Mouse (Mus musculus): ENCODE measurements at regions not wholly inside any gene's neighbourhood (a gene's known extent, or its start where the extent isn't known, plus 50 kb on each side); places are given as distances from the start of the nearest gene placed in this dataset.
"Not testable (repeated sequence)": the region's sequence is repeated elsewhere in the genome, so short reads cannot be mapped to it uniquely, and the experiment has no call there.

DNA sequence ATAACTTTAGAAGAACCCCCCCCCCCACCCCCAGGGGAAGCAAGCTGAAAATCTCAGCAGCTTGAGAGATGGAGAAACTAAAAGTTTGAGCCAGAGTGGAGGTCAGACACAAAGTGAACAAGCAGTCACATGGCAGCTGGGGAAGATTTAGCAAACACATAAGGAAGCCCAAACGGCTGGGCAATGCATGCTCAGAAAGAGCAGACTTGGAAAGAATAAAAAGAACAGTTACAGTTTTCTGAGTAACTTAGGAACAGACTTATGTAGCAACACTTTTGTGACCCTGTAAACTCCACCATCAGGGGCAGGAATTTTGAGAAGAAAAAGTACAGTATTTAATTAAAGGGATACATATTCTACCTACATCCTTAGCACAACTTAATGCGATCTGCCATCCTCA, 1089.2 kb downstream of the Sorcs3 start:
- ATAC-seq (ENCODE audit: low read depth) = peak; percentile 41; the same call in 1 of the 2 replicates
- no peaks in the 10 kb centered on the region for H3K27me3 ChIP-seq (ENCODE audit: control insufficient read depth, insufficient read depth, low read depth, low read length)
- WGBS = 59% methylated on average over 2 of the region's 2 CpGs
- peaks cover 3% of the 10 kb centered on the region; the same call in 1 of the 2 replicates for H3K4me1 ChIP-seq (replicated peaks; ENCODE audit: control insufficient read depth, insufficient read depth, low read length)
- H3K27ac ChIP-seq (ENCODE audit: low read length) = no peak overlapping the region
- H3K9ac ChIP-seq (ENCODE audit: low read length) = no peak overlapping the region
- no peaks in the 10 kb centered on the region for H3K9me3 ChIP-seq (ENCODE audit: control insufficient read depth, low read length)
- H3K4me2 ChIP-seq (ENCODE audit: low read depth, low read length) = no peak overlapping the region
- no peak overlapping the region for H3K4me3 ChIP-seq (ENCODE audit: low read length)
- no peaks in the 10 kb centered on the region for H3K36me3 ChIP-seq (ENCODE audit: control insufficient read depth, insufficient read depth, low read length)

DNA sequence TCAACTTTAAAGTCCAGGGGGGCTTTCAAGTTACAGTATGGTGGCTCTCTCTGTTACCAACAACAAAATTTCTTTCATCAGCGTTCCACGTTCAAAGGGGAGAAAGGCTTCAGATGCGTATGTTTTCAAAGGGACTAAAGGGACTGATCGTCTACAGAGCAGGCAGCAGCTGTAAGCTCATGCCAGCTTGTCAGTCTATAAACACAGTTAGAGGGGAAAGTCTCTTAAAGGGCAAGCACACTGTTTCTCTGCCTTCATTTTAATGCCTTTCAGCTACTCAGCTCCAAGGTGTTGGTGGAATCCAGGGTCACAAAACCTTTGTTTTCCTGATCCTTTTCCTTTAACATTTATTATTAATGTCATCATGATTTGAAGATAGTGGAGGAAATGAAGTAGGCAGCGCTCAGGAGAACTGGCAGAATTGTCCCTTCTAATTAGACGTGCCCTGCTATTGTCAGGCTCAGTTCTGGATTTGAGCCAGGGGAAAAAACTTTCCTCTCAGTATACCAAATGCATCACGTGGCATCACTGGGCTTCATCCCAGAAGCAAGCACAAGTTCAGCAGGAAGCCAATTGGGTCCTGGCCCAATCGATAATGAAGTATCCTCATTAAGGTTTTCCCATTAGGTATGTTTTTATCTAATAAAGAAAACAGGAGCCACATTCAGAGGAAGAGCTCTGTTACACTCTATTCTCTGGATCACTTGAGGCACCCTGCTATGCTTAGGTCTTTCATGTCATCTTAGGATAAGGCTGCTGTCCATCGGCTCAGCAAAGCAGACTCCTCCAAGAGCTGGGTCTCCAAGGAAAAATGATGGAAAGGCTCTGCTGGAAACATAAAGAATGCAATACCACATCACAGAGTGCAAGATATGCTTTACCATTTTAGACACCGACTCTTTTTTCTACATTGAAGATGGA, 1093.8 kb downstream of the Sorcs3 start:
- no peak overlapping the region for H3K4me3 ChIP-seq (ENCODE audit: low read length)
- 29% methylated on average over 10 of the region's 10 CpGs for WGBS
- no peak overlapping the region for H3K4me2 ChIP-seq (ENCODE audit: low read depth, low read length)
- H3K27me3 ChIP-seq (ENCODE audit: control insufficient read depth, insufficient read depth, low read depth, low read length) = no peaks in the 10 kb centered on the region
- no peak overlapping the region for H3K9ac ChIP-seq (ENCODE audit: low read length)
- no peaks in the 10 kb centered on the region for H3K36me3 ChIP-seq (ENCODE audit: control insufficient read depth, insufficient read depth, low read length)
- H3K27ac ChIP-seq (ENCODE audit: low read length) = 0 out of 2 replicates have a peak overlapping the region, but pooled peaks have one; percentile 13
- H3K4me1 ChIP-seq (replicated peaks; ENCODE audit: control insufficient read depth, insufficient read depth, low read length) = peaks cover 3% of the 10 kb centered on the region; the same call in 1 of the 2 replicates
- H3K9me3 ChIP-seq (ENCODE audit: control insufficient read depth, low read length) = no peaks in the 10 kb centered on the region
- no peak for ATAC-seq (ENCODE audit: low read depth)

GRCm38 (mm10) chr19:49301364-49302091, 1095.7 kb downstream of the Sorcs3 start:
- Histone ChIP-seq H3K9ac (ENCODE audit: low read length) (no peak overlapping the region), H3K9me3 (ENCODE audit: control insufficient read depth, low read length) (no peaks in the 10 kb centered on the region), H3K4me3 (ENCODE audit: low read length) (no peak overlapping the region), H3K36me3 (ENCODE audit: control insufficient read depth, insufficient read depth, low read length) (no peaks in the 10 kb centered on the region), H3K27me3 (ENCODE audit: control insufficient read depth, insufficient read depth, low read depth, low read length) (no peaks in the 10 kb centered on the region), H3K27ac (ENCODE audit: low read length) (no peak overlapping the region), H3K4me1 (replicated peaks; ENCODE audit: control insufficient read depth, insufficient read depth, low read length) (peaks cover 3% of the 10 kb centered on the region; the same call in 1 of the 2 replicates), H3K4me2 (ENCODE audit: low read depth, low read length) (no peak overlapping the region)
- WGBS = 43% methylated on average over 7 of the region's 7 CpGs
- peak; percentile 76 for ATAC-seq (ENCODE audit: low read depth)

- no peaks in the 10 kb centered on the region for H3K4me1 ChIP-seq (replicated peaks; ENCODE audit: control insufficient read depth, insufficient read depth, low read length)
- no peaks in the 10 kb centered on the region for H3K36me3 ChIP-seq (ENCODE audit: control insufficient read depth, insufficient read depth, low read length)
- H3K27ac ChIP-seq (ENCODE audit: low read length) = no peak overlapping the region
- H3K9ac ChIP-seq (ENCODE audit: low read length) = no peak overlapping the region
- no peak overlapping the region for H3K4me2 ChIP-seq (ENCODE audit: low read depth, low read length)
- H3K4me3 ChIP-seq (ENCODE audit: low read length) = no peak overlapping the region
- H3K9me3 ChIP-seq (ENCODE audit: control insufficient read depth, low read length) = no peaks in the 10 kb centered on the region
- ATAC-seq (ENCODE audit: low read depth) = no peak
- H3K27me3 ChIP-seq (ENCODE audit: control insufficient read depth, insufficient read depth, low read depth, low read length) = no peaks in the 10 kb centered on the region
- 97% methylated on average over 3 of the region's 3 CpGs for WGBS
Measured at GRCm38 (mm10) chr19:49305804-49306203, 1100.0 kb downstream of the Sorcs3 start.

- 74% methylated on average over 1 of the region's 1 CpGs for WGBS
- H3K4me1 ChIP-seq (replicated peaks; ENCODE audit: control insufficient read depth, insufficient read depth, low read length) = no peaks in the 10 kb centered on the region
- H3K27me3 ChIP-seq (ENCODE audit: control insufficient read depth, insufficient read depth, low read depth, low read length) = no peaks in the 10 kb centered on the region
- no peak for ATAC-seq (ENCODE audit: low read depth)
- no peak overlapping the region for H3K27ac ChIP-seq (ENCODE audit: low read length)
- no peak overlapping the region for H3K9ac ChIP-seq (ENCODE audit: low read length)
- no peaks in the 10 kb centered on the region for H3K36me3 ChIP-seq (ENCODE audit: control insufficient read depth, insufficient read depth, low read length)
- H3K4me3 ChIP-seq (ENCODE audit: low read length) = no peak overlapping the region
- H3K4me2 ChIP-seq (ENCODE audit: low read depth, low read length) = no peak overlapping the region
- H3K9me3 ChIP-seq (ENCODE audit: control insufficient read depth, low read length) = no peaks in the 10 kb centered on the region
Measured at GRCm38 (mm10) chr19:49314229-49314628, 1108.4 kb downstream of the Sorcs3 start.

GRCm38 (mm10) chr19:49359642-49360041, 1153.8 kb downstream of the Sorcs3 start:
- WGBS = 80% methylated on average over 3 of the region's 3 CpGs
- Histone ChIP-seq H3K9ac (ENCODE audit: low read length) (no peak overlapping the region), H3K36me3 (ENCODE audit: control insufficient read depth, insufficient read depth, low read length) (no peaks in the 10 kb centered on the region), H3K4me2 (ENCODE audit: low read depth, low read length) (no peak overlapping the region), H3K27ac (ENCODE audit: low read length) (no peak overlapping the region), H3K27me3 (ENCODE audit: control insufficient read depth, insufficient read depth, low read depth, low read length) (no peaks in the 10 kb centered on the region), H3K4me1 (replicated peaks; ENCODE audit: control insufficient read depth, insufficient read depth, low read length) (no peaks in the 10 kb centered on the region), H3K4me3 (ENCODE audit: low read length) (no peak overlapping the region), H3K9me3 (ENCODE audit: control insufficient read depth, low read length) (no peaks in the 10 kb centered on the region)
- no peak for ATAC-seq (ENCODE audit: low read depth)

- no peak for ATAC-seq (ENCODE audit: low read depth)
- no peak overlapping the region for H3K27ac ChIP-seq (ENCODE audit: low read length)
Measured at GRCm38 (mm10) chr19:49360715-49361114, 1154.9 kb downstream of the Sorcs3 start.

GRCm38 (mm10) chr19:49361116-49361515, 1155.3 kb downstream of the Sorcs3 start:
- ATAC-seq (ENCODE audit: low read depth); H3K9me3 ChIP-seq (ENCODE audit: control insufficient read depth, low read length); H3K27me3 ChIP-seq (ENCODE audit: control insufficient read depth, insufficient read depth, low read depth, low read length); H3K4me3 ChIP-seq (ENCODE audit: low read length); H3K27ac ChIP-seq (ENCODE audit: low read length); H3K4me2 ChIP-seq (ENCODE audit: low read depth, low read length); H3K9ac ChIP-seq (ENCODE audit: low read length); H3K4me1 ChIP-seq (replicated peaks; ENCODE audit: control insufficient read depth, insufficient read depth, low read length); H3K36me3 ChIP-seq (ENCODE audit: control insufficient read depth, insufficient read depth, low read length): not testable (repeated sequence)
- 77% methylated on average over 10 of the region's 11 CpGs for WGBS

More at GRCm38 (mm10) chr19:49360715-49361114, 1154.9 kb downstream of the Sorcs3 start:
- Histone ChIP-seq H3K27me3 (ENCODE audit: control insufficient read depth, insufficient read depth, low read depth, low read length) (no peaks in the 10 kb centered on the region), H3K36me3 (ENCODE audit: control insufficient read depth, insufficient read depth, low read length) (no peaks in the 10 kb centered on the region), H3K4me3 (ENCODE audit: low read length) (no peak overlapping the region), H3K4me2 (ENCODE audit: low read depth, low read length) (no peak overlapping the region), H3K9ac (ENCODE audit: low read length) (no peak overlapping the region), H3K4me1 (replicated peaks; ENCODE audit: control insufficient read depth, insufficient read depth, low read length) (no peaks in the 10 kb centered on the region), H3K9me3 (ENCODE audit: control insufficient read depth, low read length) (no peaks in the 10 kb centered on the region)
- 77% methylated on average over 5 of the region's 5 CpGs for WGBS

GRCm38 (mm10) chr19:49372921-49373320, 1167.1 kb downstream of the Sorcs3 start:
- Histone ChIP-seq H3K4me2 (ENCODE audit: low read depth, low read length) (no peak overlapping the region), H3K4me1 (replicated peaks; ENCODE audit: control insufficient read depth, insufficient read depth, low read length) (0 out of 2 replicates have a peak, but pooled peaks cover 2% of the 10 kb centered on the region), H3K27ac (ENCODE audit: low read length) (no peak overlapping the region), H3K4me3 (ENCODE audit: low read length) (no peak overlapping the region), H3K27me3 (ENCODE audit: control insufficient read depth, insufficient read depth, low read depth, low read length) (no peaks in the 10 kb centered on the region), H3K36me3 (ENCODE audit: control insufficient read depth, insufficient read depth, low read length) (no peaks in the 10 kb centered on the region), H3K9ac (ENCODE audit: low read length) (no peak overlapping the region), H3K9me3 (ENCODE audit: control insufficient read depth, low read length) (no peaks in the 10 kb centered on the region)
- ATAC-seq (ENCODE audit: low read depth) = no peak
- WGBS = 59% methylated on average over 1 of the region's 1 CpGs

Data from lung, embryonic 16.5 days (tissue).